Mouse (Mus musculus) MEL (cell line): Measurements from ENCODE around the gene Evx1.

Source experiments
- CTCF ChIP-seq, 3 experiments: IDR thresholded peaks in 2 of 3; conservative IDR thresholded peaks in 1 of 3; 2 replicates each; pipeline ENCODE4 v1.5.1; 2011 to 2012; ENCODE audit warnings: low read length in 3 of 3, low read depth in 2 of 3, mild to moderate bottlenecking in 2 of 3, improper control_type of control experiment in 1 of 3, inconsistent platforms in 1 of 3, mixed read lengths in 1 of 3, moderate library complexity in 1 of 3; ENCODE audit not compliant: control insufficient read depth in 1 of 3, insufficient read depth in 1 of 3, poor library complexity in 1 of 3, severe bottlenecking in 1 of 3
- GATA1 ChIP-seq: IDR thresholded peaks from 2 replicates; pipeline ENCODE4 v1.6.1; 2011; ENCODE audit warnings: low read depth, low read length, improper control_type of control experiment
- MEF2A ChIP-seq: IDR thresholded peaks from 2 replicates; pipeline ENCODE4 v1.6.1; 2014; ENCODE audit warnings: low read depth, mild to moderate bottlenecking, inconsistent platforms, low read length, improper control_type of control experiment; ENCODE audit not compliant: poor library complexity, insufficient replicate concordance, severe bottlenecking; ENCODE audit errors: extremely low read depth
- MXI1 ChIP-seq: IDR thresholded peaks from 2 replicates; pipeline ENCODE4 v1.6.1; 2011; ENCODE audit warnings: mild to moderate bottlenecking, low read depth, low read length, improper control_type of control experiment
- NELFE ChIP-seq: IDR thresholded peaks from 2 replicates; pipeline ENCODE4 v1.6.1; 2011; ENCODE audit warnings: low read depth, low read length, improper control_type of control experiment
- POLR2A ChIP-seq, 2 experiments: IDR thresholded peaks; 2 replicates each; pipeline ENCODE4 v1.6.1; 2011 to 2012; ENCODE audit warnings: low read length in 2 of 2, mild to moderate bottlenecking in 2 of 2, control low read depth in 1 of 2, improper control_type of control experiment in 1 of 2, low read depth in 1 of 2, moderate library complexity in 1 of 2; ENCODE audit not compliant: control insufficient read depth in 1 of 2, insufficient read depth in 1 of 2, poor library complexity in 1 of 2
- RAD21 ChIP-seq: IDR thresholded peaks from 2 replicates; pipeline ENCODE4 v1.6.1; 2011; ENCODE audit warnings: mild to moderate bottlenecking, low read depth, low read length, improper control_type of control experiment
- TAL1 ChIP-seq: IDR thresholded peaks from 2 replicates; pipeline ENCODE4 v1.6.1; 2012; ENCODE audit warnings: mild to moderate bottlenecking, inconsistent platforms, low read length, moderate library complexity, mixed read lengths
- TCF12 ChIP-seq: IDR thresholded peaks from 2 replicates; pipeline ENCODE4 v1.6.1; 2014; ENCODE audit warnings: low read depth, mild to moderate bottlenecking, inconsistent platforms, low read length, improper control_type of control experiment, moderate library complexity
- USF1 ChIP-seq: IDR thresholded peaks from 2 replicates; pipeline ENCODE4 v1.6.1; 2014; ENCODE audit warnings: low read depth, mild to moderate bottlenecking, inconsistent platforms, low read length, improper control_type of control experiment, moderate library complexity
- ZC3H11A ChIP-seq: IDR thresholded peaks from 2 replicates; pipeline ENCODE4 v1.6.1; 2012; ENCODE audit warnings: low read depth, mild to moderate bottlenecking, inconsistent platforms, low read length, improper control_type of control experiment
- ZKSCAN1 ChIP-seq: IDR thresholded peaks from 2 replicates; pipeline ENCODE4 v1.6.1; 2012; ENCODE audit warnings: low read depth, mild to moderate bottlenecking, inconsistent platforms, low read length, improper control_type of control experiment, moderate library complexity
- ZMIZ1 ChIP-seq: IDR thresholded peaks from 2 replicates; pipeline ENCODE4 v1.6.1; 2012; ENCODE audit warnings: low read depth, mild to moderate bottlenecking, inconsistent platforms, low read length, improper control_type of control experiment, moderate library complexity

- TF ChIP-seq CTCF (IDR thresholded peaks at IDR 0.05 in 2 of 3, conservative IDR thresholded peaks at IDR 0.05 in 1 of 3; ENCODE audit: control insufficient read depth in 1 of 3, insufficient read depth in 1 of 3, low read depth in 2 of 3, low read length in 3 of 3, poor library complexity in 1 of 3, severe bottlenecking in 1 of 3) (no peak), ZMIZ1 (no peak), ZC3H11A (no peak), MXI1 (no peak), POLR2A (IDR thresholded peaks at IDR 0.05; ENCODE audit: control insufficient read depth in 1 of 2, insufficient read depth in 1 of 2, low read depth in 1 of 2, low read length in 2 of 2, poor library complexity in 1 of 2) (no peak), USF1 (no peak), GATA1 (no peak), ZKSCAN1 (no peak), NELFE (no peak), MEF2A (no peak), TCF12 (no peak), TAL1 (no peak), RAD21 (no peak)
These were observed 49.0 kb upstream of the Evx1 start for GRCm38 (mm10) chr6:52264106-52264790.
